Mouse (Mus musculus): ENCODE results near the gene Vdac1.

Gene Vdac1

GRCm38 (mm10) chr11:52360471-52361277 is at the start of gene Vdac1:
Gene Vdac1, plus strand, starts transcription at chr11:52360860.
- peak; percentile 85 for DNase-seq (ENCODE audit: low spot score)

- peak; percentile 54 for DNase-seq (ENCODE audit: low spot score)
Measured at GRCm38 (mm10) chr11:52314102-52314793, 46.4 kb upstream of the Vdac1 start.

GRCm38 (mm10) chr11:52318445-52318844 is 42.2 kb upstream of the Vdac1 start:
- peak; percentile 44 for DNase-seq (ENCODE audit: low spot score)

- no peak for DNase-seq (ENCODE audit: low spot score)
Measured at GRCm38 (mm10) chr11:52319664-52320063, 41.0 kb upstream of the Vdac1 start.

GRCm38 (mm10) chr11:52320529-52320928 is 40.1 kb upstream of the Vdac1 start:
- DNase-seq (ENCODE audit: low spot score) = no peak

GRCm38 (mm10) chr11:52321540-52321939 is 39.1 kb upstream of the Vdac1 start:
- no peak for DNase-seq (ENCODE audit: low spot score)

- no peak for DNase-seq (ENCODE audit: low spot score)
Measured at GRCm38 (mm10) chr11:52324442-52325367, 36.0 kb upstream of the Vdac1 start.

GRCm38 (mm10) chr11:52327313-52327712 is 33.3 kb upstream of the Vdac1 start:
- DNase-seq (ENCODE audit: low spot score) = no peak

- no peak for DNase-seq (ENCODE audit: low spot score)
Measured at GRCm38 (mm10) chr11:52332421-52333118, 28.1 kb upstream of the Vdac1 start.

GRCm38 (mm10) chr11:52333616-52334015 is 27.0 kb upstream of the Vdac1 start:
- no peak for DNase-seq (ENCODE audit: low spot score)

- no peak for DNase-seq (ENCODE audit: low spot score)
Measured at GRCm38 (mm10) chr11:52335263-52335662, 25.4 kb upstream of the Vdac1 start.

GRCm38 (mm10) chr11:52335924-52336323 is 24.7 kb upstream of the Vdac1 start:
- no peak for DNase-seq (ENCODE audit: low spot score)

- DNase-seq (ENCODE audit: low spot score) = peak; percentile 32
Measured at GRCm38 (mm10) chr11:52337651-52338295, 22.9 kb upstream of the Vdac1 start.

GRCm38 (mm10) chr11:52338351-52338750 is 22.3 kb upstream of the Vdac1 start:
- no peak for DNase-seq (ENCODE audit: low spot score)

- DNase-seq (ENCODE audit: low spot score) = no peak
Measured at GRCm38 (mm10) chr11:52339098-52339497, 21.6 kb upstream of the Vdac1 start.

- DNase-seq (ENCODE audit: low spot score) = no peak
Measured at GRCm38 (mm10) chr11:52339512-52339911, 21.1 kb upstream of the Vdac1 start.

- no peak for DNase-seq (ENCODE audit: low spot score)
Measured at GRCm38 (mm10) chr11:52340123-52340864, 20.4 kb upstream of the Vdac1 start.

- DNase-seq (ENCODE audit: low spot score) = peak; percentile 40
Measured at GRCm38 (mm10) chr11:52341001-52341400, 19.7 kb upstream of the Vdac1 start.

- no peak for DNase-seq (ENCODE audit: low spot score)
Measured at GRCm38 (mm10) chr11:52341476-52341875, 19.2 kb upstream of the Vdac1 start.

- no peak for DNase-seq (ENCODE audit: low spot score)
Measured at GRCm38 (mm10) chr11:52342296-52342695, 18.4 kb upstream of the Vdac1 start.

Data from lung, postnatal 25 days (tissue).